In the genomic region with DNA sequence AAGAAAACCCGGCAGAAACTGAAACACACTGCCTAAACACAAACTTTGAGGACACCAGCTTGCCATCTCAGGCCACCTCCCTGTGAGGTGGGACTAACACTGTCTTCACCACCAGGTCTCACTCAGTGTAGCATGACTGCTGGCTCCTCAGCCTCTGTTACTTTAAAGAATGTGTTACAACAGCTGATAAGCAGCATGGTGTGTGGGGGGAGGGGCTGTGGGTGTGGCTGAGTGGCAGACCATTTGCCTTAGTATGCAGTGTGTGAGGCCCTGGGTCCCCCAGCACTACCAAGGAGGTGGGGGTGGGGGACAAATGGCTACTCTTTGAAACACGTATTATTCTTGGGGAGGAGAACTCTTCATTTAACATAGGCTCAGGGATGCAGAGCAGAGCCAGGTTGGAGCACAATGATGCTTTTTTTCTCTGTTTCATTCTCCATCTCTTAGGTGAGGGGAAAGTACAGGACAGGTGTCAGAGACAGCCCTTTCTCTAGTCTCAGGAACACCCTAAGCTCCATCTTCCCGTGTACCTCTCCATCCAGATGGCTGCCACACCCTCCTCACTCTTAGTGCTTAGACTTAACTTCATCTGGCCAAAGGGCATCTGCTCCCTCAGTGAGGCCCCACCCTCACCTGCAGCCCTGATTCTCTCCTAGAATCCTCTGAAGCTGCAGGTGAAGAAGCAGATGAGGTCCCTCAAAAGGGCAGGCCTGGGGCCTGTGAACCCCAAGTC, we compare ENCODE assay signal across 8 mouse cellular contexts. TPM values are rescaled to one million over a fixed set of nuclear protein-coding genes. Genes with fewer than 3 reads are reported as not detected.
A peak's percentile ranks its signal among the peaks of the same experiment; 100 is the strongest.
DNase-seq lines count a peak whose midpoint lies in the region; ATAC-seq and TF ChIP-seq lines count a peak whose summit lies in the region.

No protein-coding gene starts in this region.

- no peak; the same call in 1 of the 2 replicates for ATAC-seq in kidney, embryonic 15.5 days (replicated peaks; ENCODE audit: low FRiP score)
- ATAC-seq in forebrain, postnatal 0 days: peak; percentile 28

- DNase-seq in kidney, adult 9 months: peak; percentile 36
- peak; percentile 51 for DNase-seq in R1 (ENCODE audit: low read depth, low spot score)
- no peak for DNase-seq in forebrain, postnatal 0 days
- DNase-seq in lung, postnatal 36 days: peak; percentile 40
- DNase-seq in urinary bladder, postnatal 4 days (ENCODE audit: low spot score in 2 of 2): no peak
- DNase-seq in gastrocnemius, adult 18-20 months (ENCODE audit: low spot score): no peak
- DNase-seq in cerebellum, postnatal 36 days: no peak

- no peaks in the 10 kb centered on the region for H3K9me3 ChIP-seq in kidney, embryonic 15.5 days (replicated peaks)
- no peaks in the 10 kb centered on the region for H3K9me3 ChIP-seq in forebrain, postnatal 0 days (ENCODE audit: low read length)

- peaks cover 37% of the 10 kb centered on the region for H3K4me1 ChIP-seq in kidney, embryonic 15.5 days
- H3K4me1 ChIP-seq in forebrain, postnatal 0 days (ENCODE audit: insufficient read depth): no peaks in the 10 kb centered on the region

- H3K27me3 ChIP-seq in kidney, embryonic 15.5 days: peaks cover 14% of the 10 kb centered on the region; the same call in 1 of the 2 replicates
- peaks cover 5% of the 10 kb centered on the region; the same call in 1 of the 2 replicates for H3K27me3 ChIP-seq in forebrain, postnatal 0 days (ENCODE audit: insufficient read depth, low read length)

- H3K4me3 ChIP-seq in kidney, embryonic 15.5 days (replicated peaks): no peak overlapping the region
- H3K4me3 ChIP-seq in forebrain, postnatal 0 days (ENCODE audit: low read depth, low read length): no peak overlapping the region

- H3K4me2 ChIP-seq in kidney, embryonic 15.5 days: no peak overlapping the region
- H3K4me2 ChIP-seq in forebrain, postnatal 0 days (ENCODE audit: low read depth): no peak overlapping the region

- 0 out of 2 replicates have a peak, but pooled peaks cover 3% of the 10 kb centered on the region for H3K36me3 ChIP-seq in kidney, embryonic 15.5 days
- 0 out of 2 replicates have a peak, but pooled peaks cover 4% of the 10 kb centered on the region for H3K36me3 ChIP-seq in forebrain, postnatal 0 days (ENCODE audit: insufficient read depth)

- no peak for TF ChIP-seq CTCF in forebrain, postnatal 0 days (IDR thresholded peaks at IDR 0.05; ENCODE audit: low read depth)

- 12% methylated on average over 3 of the region's 3 CpGs for WGBS in kidney, embryonic 15.5 days
- WGBS in forebrain, postnatal 0 days: 12% methylated on average over 3 of the region's 3 CpGs

- H3K27ac ChIP-seq in kidney, embryonic 15.5 days: no peak overlapping the region
- H3K27ac ChIP-seq in forebrain, postnatal 0 days (ENCODE audit: low read depth, low read length): no peak overlapping the region

- H3K9ac ChIP-seq in kidney, embryonic 15.5 days: no peak overlapping the region
- no peak overlapping the region for H3K9ac ChIP-seq in forebrain, postnatal 0 days

RNA-seq across cellular contexts. Expression of a gene that starts 5.3 kb away (rescaled TPM):
- polyA plus RNA-seq in kidney, embryonic 15.5 days (2015; fragmentation: Nextera tagmentation; extraction: Ambion mirVana): not detected in 2 replicates
- 0.67 and 1.8 TPM in 2 replicates for total RNA-seq in forebrain, postnatal 0 days (2014; rRNA removed)
- polyA plus RNA-seq in forebrain, postnatal 0 days (2015; fragmentation: Nextera tagmentation; extraction: Ambion mirVana): 1.2 and 2.6 TPM in 2 replicates
- not detected for total RNA-seq in gastrocnemius, adult 18-20 months (2021)

RNA-seq across cellular contexts. Expression of a gene that starts 11.5 kb away (rescaled TPM):
- 16.9 and 18.8 TPM in 2 replicates for polyA plus RNA-seq in kidney, embryonic 15.5 days (2015; fragmentation: Nextera tagmentation; extraction: Ambion mirVana)
- total RNA-seq in forebrain, postnatal 0 days (2014; rRNA removed): 24.6 and 31.4 TPM in 2 replicates
- 6.0 and 15.6 TPM in 2 replicates for polyA plus RNA-seq in forebrain, postnatal 0 days (2015; fragmentation: Nextera tagmentation; extraction: Ambion mirVana)
- total RNA-seq in gastrocnemius, adult 18-20 months (2021): 1 to 10 TPM; 3.3 to 3.8 TPM

RNA-seq across cellular contexts. Expression of a gene that starts 19.8 kb away (rescaled TPM):
- polyA plus RNA-seq in kidney, embryonic 15.5 days (2015; fragmentation: Nextera tagmentation; extraction: Ambion mirVana): not detected in 2 replicates
- total RNA-seq in forebrain, postnatal 0 days (2014; rRNA removed): not detected in 2 replicates
- polyA plus RNA-seq in forebrain, postnatal 0 days (2015; fragmentation: Nextera tagmentation; extraction: Ambion mirVana): not detected in 2 replicates
- not detected for total RNA-seq in gastrocnemius, adult 18-20 months (2021)

RNA-seq across cellular contexts. Expression of a gene that starts 40.0 kb away (rescaled TPM):
- 74.5 and 85.5 TPM in 2 replicates for polyA plus RNA-seq in kidney, embryonic 15.5 days (2015; fragmentation: Nextera tagmentation; extraction: Ambion mirVana)
- 29.3 and 36.3 TPM in 2 replicates for total RNA-seq in forebrain, postnatal 0 days (2014; rRNA removed)
- 37.3 and 42.8 TPM in 2 replicates for polyA plus RNA-seq in forebrain, postnatal 0 days (2015; fragmentation: Nextera tagmentation; extraction: Ambion mirVana)
- total RNA-seq in gastrocnemius, adult 18-20 months (2021): 10 to 100 TPM; 41.8 to 43.1 TPM

RNA-seq across cellular contexts. Expression of a gene that starts 48.2 kb away (rescaled TPM):
- 51.9 and 53.3 TPM in 2 replicates for polyA plus RNA-seq in kidney, embryonic 15.5 days (2015; fragmentation: Nextera tagmentation; extraction: Ambion mirVana)
- total RNA-seq in forebrain, postnatal 0 days (2014; rRNA removed): 46.1 and 47.8 TPM in 2 replicates
- polyA plus RNA-seq in forebrain, postnatal 0 days (2015; fragmentation: Nextera tagmentation; extraction: Ambion mirVana): 37.9 and 49.3 TPM in 2 replicates
- 10 to 100 TPM; 75.0 to 76.2 TPM for total RNA-seq in gastrocnemius, adult 18-20 months (2021)

Comparison
In these comparisons a context has a peak if more than half of its experiments do, and no peak if none do; other contexts are left out.
1. DNase-seq: peak in kidney, adult 9 months (single experiment), R1 (single experiment) and lung, postnatal 36 days (single experiment); none in forebrain, postnatal 0 days (single experiment), urinary bladder, postnatal 4 days (0 of 2), gastrocnemius, adult 18-20 months (single experiment) and cerebellum, postnatal 36 days (0 of 2).